Mouse (Mus musculus) CH12.LX (cell line): ENCODE data around the gene Cd38. TPM values are rescaled to one million over a fixed set of nuclear protein-coding genes. Genes with fewer than 3 reads are reported as not detected.
"Not testable (repeated sequence)": the region's sequence is repeated elsewhere in the genome, so short reads cannot be mapped to it uniquely, and the experiment has no call there.

ENCODE experiments used
- DNase-seq: peaks from one replicate; pipeline ENCODE4 v3.0.0-alpha.2; 2013; ENCODE audit errors: extremely low read depth
- H3K27ac ChIP-seq: 2 replicates; pipeline ENCODE4 v1.5.1; 2012; ENCODE audit warnings: low read depth, mild to moderate bottlenecking, control low read depth, moderate library complexity; ENCODE audit not compliant: insufficient read depth
- H3K27me3 ChIP-seq: replicated peaks from 2 replicates; pipeline ENCODE3; 2012; ENCODE audit warnings: inconsistent platforms
- H3K36me3 ChIP-seq, 2 experiments: replicated peaks in 1 of 2; 2 replicates each; pipeline versions ENCODE3 to v1.6.1; 2012; ENCODE audit warnings: inconsistent platforms in 1 of 2, low read length in 1 of 2, mild to moderate bottlenecking in 1 of 2, mixed read lengths in 1 of 2, moderate library complexity in 1 of 2; ENCODE audit not compliant: control insufficient read depth in 1 of 2, insufficient read depth in 1 of 2
- H3K4me1 ChIP-seq, 2 experiments: 2 replicates each; pipeline ENCODE4 v1.6.1; 2012; ENCODE audit warnings: inconsistent platforms in 1 of 2, moderate library complexity in 1 of 2; ENCODE audit not compliant: insufficient read depth in 2 of 2, control insufficient read depth in 1 of 2
- H3K4me2 ChIP-seq: 2 replicates; pipeline ENCODE4 v1.6.1; 2012; ENCODE audit warnings: low read depth, mild to moderate bottlenecking, control low read depth; ENCODE audit not compliant: poor library complexity, insufficient read depth, severe bottlenecking
- H3K4me3 ChIP-seq, 3 experiments: fragments of 150-350 bp in 1 of 3; sonication (generic) in 1 of 3; replicated peaks in 1 of 3; 2 replicates each; pipeline versions ENCODE3 to v1.5.1; 2011 to 2012; ENCODE audit warnings: low read depth in 2 of 3, low read length in 2 of 3, mild to moderate bottlenecking in 2 of 3, moderate library complexity in 2 of 3, control low read depth in 1 of 3, improper control_type of control experiment in 1 of 3, inconsistent platforms in 1 of 3, mixed read lengths in 1 of 3; ENCODE audit not compliant: poor library complexity in 1 of 3
- H3K79me2 ChIP-seq: replicated peaks from 2 replicates; pipeline ENCODE4 v1.6.1; 2012; ENCODE audit warnings: mild to moderate bottlenecking, moderate library complexity; ENCODE audit not compliant: control insufficient read depth, poor library complexity, insufficient read depth, severe bottlenecking; ENCODE audit errors: extremely low read depth
- H3K9ac ChIP-seq: 2 replicates; pipeline ENCODE4 v1.6.1; 2012; ENCODE audit warnings: low read depth, mild to moderate bottlenecking, control low read depth, moderate library complexity; ENCODE audit not compliant: insufficient read depth
- H3K9me3 ChIP-seq: replicated peaks from 2 replicates; pipeline ENCODE3; 2012; ENCODE audit warnings: low read length, inconsistent platforms, mixed read lengths
- E2F4 ChIP-seq: IDR thresholded peaks from 2 replicates; pipeline ENCODE4 v1.6.1; 2011; ENCODE audit warnings: low read depth, low read length, improper control_type of control experiment; ENCODE audit not compliant: insufficient replicate concordance
- ELF1 ChIP-seq: IDR thresholded peaks from 2 replicates; pipeline ENCODE4 v1.6.1; 2014; ENCODE audit warnings: low read depth, mild to moderate bottlenecking, inconsistent platforms, low read length, improper control_type of control experiment
- HCFC1 ChIP-seq: IDR thresholded peaks from 2 replicates; pipeline ENCODE4 v1.6.1; 2012; ENCODE audit warnings: low read depth, mild to moderate bottlenecking, inconsistent platforms, low read length, improper control_type of control experiment
- JUN ChIP-seq: IDR thresholded peaks from 2 replicates; pipeline ENCODE4 v1.6.1; 2011; ENCODE audit warnings: low read depth, mild to moderate bottlenecking, low read length, improper control_type of control experiment, moderate library complexity; ENCODE audit not compliant: insufficient read depth
- JUND ChIP-seq: conservative IDR thresholded peaks from 2 replicates; pipeline ENCODE4 v1.6.1; 2011; ENCODE audit warnings: low read depth, low read length, improper control_type of control experiment
- KAT2A ChIP-seq: IDR thresholded peaks from 2 replicates; pipeline ENCODE4 v1.6.1; 2012; ENCODE audit warnings: low read length, improper control_type of control experiment, inconsistent platforms; ENCODE audit not compliant: insufficient replicate concordance
- MAX ChIP-seq: IDR thresholded peaks from 2 replicates; pipeline ENCODE4 v1.6.1; 2011; ENCODE audit warnings: low read length, improper control_type of control experiment
- MAZ ChIP-seq: IDR thresholded peaks from 2 replicates; pipeline ENCODE4 v1.6.1; 2012; ENCODE audit warnings: low read depth, mild to moderate bottlenecking, inconsistent platforms, low read length, improper control_type of control experiment, moderate library complexity
- MXI1 ChIP-seq: IDR thresholded peaks from 2 replicates; pipeline ENCODE4 v1.6.1; 2011; ENCODE audit warnings: mild to moderate bottlenecking, low read depth, low read length, improper control_type of control experiment
- NELFE ChIP-seq: IDR thresholded peaks from 2 replicates; pipeline ENCODE4 v1.6.1; 2011; ENCODE audit warnings: low read depth, low read length, improper control_type of control experiment
- POLR2A ChIP-seq: IDR thresholded peaks from 2 replicates; pipeline ENCODE4 v1.6.1; 2011; ENCODE audit warnings: low read depth, mild to moderate bottlenecking, improper control_type of control experiment, low read length
- POLR2AphosphoS2 ChIP-seq: IDR thresholded peaks from 2 replicates; pipeline ENCODE4 v1.6.1; 2011; ENCODE audit warnings: low read depth, low read length, improper control_type of control experiment
- RCOR1 ChIP-seq: conservative IDR thresholded peaks from 2 replicates; pipeline ENCODE4 v1.6.1; 2012; ENCODE audit warnings: low read depth, mild to moderate bottlenecking, inconsistent platforms, low read length, improper control_type of control experiment
- SMC3 ChIP-seq: IDR thresholded peaks from 2 replicates; pipeline ENCODE4 v1.6.1; 2011; ENCODE audit warnings: low read depth, low read length, improper control_type of control experiment
- UBTF ChIP-seq: IDR thresholded peaks from 2 replicates; pipeline ENCODE4 v1.6.1; 2012; ENCODE audit warnings: low read depth, mild to moderate bottlenecking, inconsistent platforms, low read length, improper control_type of control experiment, moderate library complexity
- USF2 ChIP-seq: conservative IDR thresholded peaks from 2 replicates; pipeline ENCODE4 v1.6.1; 2011; ENCODE audit warnings: low read depth, low read length, improper control_type of control experiment
- ZC3H11A ChIP-seq: IDR thresholded peaks from 2 replicates; pipeline ENCODE4 v1.6.1; 2012; ENCODE audit warnings: low read depth, mild to moderate bottlenecking, inconsistent platforms, low read length, improper control_type of control experiment
- ZKSCAN1 ChIP-seq: IDR thresholded peaks from 2 replicates; pipeline ENCODE4 v1.6.1; 2012; ENCODE audit warnings: low read depth, inconsistent platforms, low read length, improper control_type of control experiment, borderline replicate concordance
- ZMIZ1 ChIP-seq: IDR thresholded peaks from 2 replicates; pipeline ENCODE4 v1.6.1; 2012; ENCODE audit warnings: low read depth, mild to moderate bottlenecking, inconsistent platforms, low read length, improper control_type of control experiment
- ZNF384 ChIP-seq: IDR thresholded peaks from 2 replicates; pipeline ENCODE4 v1.6.1; 2012; ENCODE audit warnings: low read depth, low read length, improper control_type of control experiment, inconsistent platforms
- dilution Hi-C: fragments of 300-500 bp; cut with MboI; formaldehyde crosslinking; loops from 2 replicates; pipeline ENCODE4 v1.14.3; 2020; ENCODE audit warnings: low sequenced_read_pairs; ENCODE audit not compliant: extremely low pct_unique_long_range_greater_than_20kb, extremely low pct_ligation_motif_present
- in situ Hi-C: fragments of 300-500 bp; cut with MboI; formaldehyde crosslinking; loops from 3 replicates; pipeline ENCODE4 v1.14.3; 2019; ENCODE audit warnings: low sequenced_read_pairs, low pct_ligation_motif_present, low pct_unique_long_range_greater_than_20kb, mixed read lengths
- polyA plus RNA-seq: library from polyadenylated mRNA; unstranded; fragments of >175 nt; gene quantifications from 2 replicates; pipeline ENCODE4 v1.2.1, GENCODE M21; 2012; ENCODE audit warnings: low read depth; ENCODE audit not compliant: insufficient read length
- total RNA-seq, 2 experiments: library from RNA; depleted of rRNA; stranded (reverse); fragments of 300-350 nt in 1 of 2; fragments of >200 nt in 1 of 2; gene quantifications; 2 replicates each; pipeline ENCODE4 v1.2.3; 2012 to 2014

The Cd38 gene
- total and polyA plus RNA-seq, 3 experiments: 0.93 to 3.3 (median 1.5) TPM

- Histone ChIP-seq H3K9ac (no peak overlapping the region), H3K79me2 (no peaks in the 10 kb centered on the region), H3K4me2 (no peak overlapping the region), H3K4me1 (no peaks in the 10 kb centered on the region), H3K27me3 (no peaks in the 10 kb centered on the region), H3K36me3 (no peaks in the 10 kb centered on the region), H3K9me3 (no peaks in the 10 kb centered on the region), H3K27ac (no peak overlapping the region), H3K4me3 (no peak overlapping the region)
- in situ Hi-C loops: no loop called here
- DNase-seq: no peak
- dilution Hi-C loops: no loop called here
- TF ChIP-seq POLR2AphosphoS2 (no peak), HCFC1 (no peak), NELFE (no peak), SMC3 (no peak), JUND (no peak), KAT2A (no peak), ELF1 (no peak), JUN (no peak), USF2 (no peak)
- TF ChIP-seq, all 38 proteins: peak for 0
Measured at GRCm38 (mm10) chr5:43910006-43910405, 41.7 kb downstream of the Cd38 start.

GRCm38 (mm10) chr5:43912844-43913243, 44.5 kb downstream of the Cd38 start, which contains the start of gene Gm7879:
TSS of gene Gm7879 (plus strand) at chr5:43913144.
- H3K9ac ChIP-seq, H3K27ac ChIP-seq, H3K9me3 ChIP-seq, dilution Hi-C loops, H3K4me2 ChIP-seq, DNase-seq, H3K79me2 ChIP-seq, H3K4me3 ChIP-seq, in situ Hi-C loops, H3K4me1 ChIP-seq, H3K27me3 ChIP-seq, H3K36me3 ChIP-seq: not testable (repeated sequence)

- no peaks in the 10 kb centered on the region for H3K4me1 ChIP-seq
- dilution Hi-C loops: no loop called here
- H3K27me3 ChIP-seq: no peaks in the 10 kb centered on the region
- H3K79me2 ChIP-seq: no peaks in the 10 kb centered on the region
- H3K4me3 ChIP-seq: no peak overlapping the region
- TF ChIP-seq MAX (no peak), ZC3H11A (no peak), RCOR1 (no peak), ZMIZ1 (no peak), UBTF (no peak), MXI1 (no peak), E2F4 (no peak), ELF1 (no peak), POLR2A (no peak), ZKSCAN1 (no peak), JUN (no peak), MAZ (no peak), ZNF384 (no peak)
- TF ChIP-seq, all 38 proteins: peak for 0
- no peak overlapping the region for H3K4me2 ChIP-seq
- no peak overlapping the region for H3K9ac ChIP-seq
- in situ Hi-C loops: no loop called here
- H3K27ac ChIP-seq: no peak overlapping the region
- no peak for DNase-seq
- no peaks in the 10 kb centered on the region for H3K36me3 ChIP-seq
- H3K9me3 ChIP-seq: no peaks in the 10 kb centered on the region
Measured at GRCm38 (mm10) chr5:43915261-43915886, 47.0 kb downstream of the Cd38 start.
